Mouse (Mus musculus) hindbrain, embryonic 14.5 days (tissue): Measurements from ENCODE around the gene Slc27a5. TPM values are rescaled to one million over a fixed set of nuclear protein-coding genes. Genes with fewer than 3 reads are reported as not detected.

ENCODE experiments used
- ATAC-seq: fragments of 200-750 bp; cut with Nextera tagmentation; 2 replicates; pipeline ENCODE4 v1.8.0; 2017; ENCODE audit warnings: moderate number of reproducible peaks, mild to moderate bottlenecking, moderate TSS enrichment, moderate library complexity; ENCODE audit not compliant: low FRiP score
- DNase-seq: peaks from one replicate; pipeline ENCODE4 v3.0.0-alpha.2; 2015; ENCODE audit warnings: low spot score
- H3K27ac ChIP-seq: fragments of 300-500 bp; sonication (generic); 2 replicates; pipeline ENCODE4 v1.5.1; 2014; ENCODE audit warnings: mild to moderate bottlenecking, moderate library complexity
- H3K27me3 ChIP-seq: fragments of 300-500 bp; sonication (generic); 2 replicates; pipeline ENCODE4 v1.6.1; 2014; ENCODE audit warnings: mild to moderate bottlenecking, low read length, mixed read lengths; ENCODE audit not compliant: control insufficient read depth, insufficient read depth
- H3K36me3 ChIP-seq: fragments of 300-500 bp; sonication (generic); replicated peaks from 2 replicates; pipeline ENCODE4 v1.6.1; 2014; ENCODE audit not compliant: control insufficient read depth, insufficient read depth
- H3K4me1 ChIP-seq: fragments of 300-500 bp; sonication (generic); replicated peaks from 2 replicates; pipeline ENCODE4 v1.6.1; 2014; ENCODE audit warnings: antibody characterized with exemption, low read length, mixed read lengths; ENCODE audit not compliant: control insufficient read depth, insufficient read depth
- H3K4me2 ChIP-seq: fragments of 300-500 bp; sonication (generic); replicated peaks from 2 replicates; pipeline ENCODE4 v1.6.1; 2014; ENCODE audit warnings: mild to moderate bottlenecking, moderate library complexity
- H3K4me3 ChIP-seq: fragments of 300-500 bp; sonication (generic); replicated peaks from 2 replicates; pipeline ENCODE4 v1.5.1; 2014; ENCODE audit warnings: mild to moderate bottlenecking, low read length
- H3K9ac ChIP-seq: fragments of 300-500 bp; sonication (generic); 2 replicates; pipeline ENCODE4 v1.6.1; 2014
- H3K9me3 ChIP-seq: fragments of 300-500 bp; sonication (generic); 2 replicates; pipeline ENCODE4 v1.6.1; 2016; ENCODE audit warnings: low read length; ENCODE audit not compliant: control insufficient read depth
- WGBS: fragments of 180-500 bp; shearing (Covaris S2); extraction: QIAGEN DNeasy Blood & Tissue Kit; methylation state at CpG from one replicate; pipeline ENCODE4 v1.1.7; 2014; 5-methylcytosine and 5-hydroxymethylcytosine counted together
- polyA plus RNA-seq: library from polyadenylated mRNA; unstranded; fragments of >200 nt; fragmentation: Nextera tagmentation; extraction: Ambion mirVana; gene quantifications from 2 replicates; pipeline ENCODE4 v1.2.1, GENCODE M21; 2014

The Slc27a5 gene
- polyA plus RNA-seq, 1 experiment from 2014 or later = 0.29 TPM

DNA sequence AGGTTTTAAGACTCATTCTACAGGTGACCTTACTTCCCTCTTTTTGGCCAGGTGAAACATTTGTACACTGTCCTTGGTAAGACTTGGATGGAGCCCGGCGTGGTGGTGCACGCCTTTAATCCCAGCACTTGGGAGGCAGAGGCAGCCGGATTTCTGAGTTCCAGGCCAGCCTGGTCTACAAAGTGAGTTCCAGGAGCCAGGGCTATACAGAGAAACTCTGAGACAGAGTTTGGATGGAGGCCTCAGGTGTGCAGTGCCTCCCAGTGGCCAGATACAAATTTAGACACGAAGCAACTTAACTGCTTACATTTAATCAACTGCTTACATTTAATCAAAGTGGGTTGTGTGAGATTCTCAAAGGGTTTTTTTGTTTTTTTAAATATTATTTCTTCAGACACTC is 33.1 kb upstream of the Slc27a5 start:
- no peak overlapping the region for H3K4me2 ChIP-seq
- peaks cover 85% of the 10 kb centered on the region for H3K36me3 ChIP-seq
- peaks cover 27% of the 10 kb centered on the region for H3K4me1 ChIP-seq
- ATAC-seq (no peak), DNase-seq (peak; percentile 36)
- H3K27me3 ChIP-seq = no peaks in the 10 kb centered on the region
- no peak overlapping the region for H3K27ac ChIP-seq
- no peaks in the 10 kb centered on the region for H3K9me3 ChIP-seq
- H3K9ac ChIP-seq = no peak overlapping the region
- H3K4me3 ChIP-seq = no peak overlapping the region
- WGBS = 78% methylated on average over 5 of the region's 5 CpGs

DNA sequence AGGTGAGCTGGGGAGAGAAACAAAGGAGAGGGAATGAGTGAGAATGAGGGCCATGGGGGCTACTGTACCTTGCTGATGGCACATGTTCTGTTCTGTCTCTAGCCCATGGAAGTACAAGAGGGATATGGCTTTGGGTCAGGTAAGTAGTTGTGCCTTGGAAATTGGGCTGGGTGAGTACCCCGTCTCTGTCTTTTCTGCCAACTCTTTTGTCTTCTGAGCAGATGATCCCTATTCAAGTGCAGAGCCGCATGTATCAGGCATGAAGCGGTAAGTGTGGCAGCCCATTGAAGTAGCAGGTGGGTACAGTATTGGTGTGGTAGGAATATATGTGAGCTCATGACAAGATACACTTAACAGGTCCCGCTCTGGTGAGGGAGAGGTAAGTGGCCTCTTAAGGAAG is 31.0 kb upstream of the Slc27a5 start:
- no peak overlapping the region for H3K9ac ChIP-seq
- WGBS = 87% methylated on average over 4 of the region's 4 CpGs
- ATAC-seq (no peak), DNase-seq (no peak)
- peaks cover 81% of the 10 kb centered on the region for H3K36me3 ChIP-seq
- H3K4me1 ChIP-seq = peaks cover 27% of the 10 kb centered on the region
- H3K27ac ChIP-seq = no peak overlapping the region
- H3K4me3 ChIP-seq = no peak overlapping the region
- H3K4me2 ChIP-seq = no peak overlapping the region
- no peaks in the 10 kb centered on the region for H3K9me3 ChIP-seq
- no peaks in the 10 kb centered on the region for H3K27me3 ChIP-seq

DNA sequence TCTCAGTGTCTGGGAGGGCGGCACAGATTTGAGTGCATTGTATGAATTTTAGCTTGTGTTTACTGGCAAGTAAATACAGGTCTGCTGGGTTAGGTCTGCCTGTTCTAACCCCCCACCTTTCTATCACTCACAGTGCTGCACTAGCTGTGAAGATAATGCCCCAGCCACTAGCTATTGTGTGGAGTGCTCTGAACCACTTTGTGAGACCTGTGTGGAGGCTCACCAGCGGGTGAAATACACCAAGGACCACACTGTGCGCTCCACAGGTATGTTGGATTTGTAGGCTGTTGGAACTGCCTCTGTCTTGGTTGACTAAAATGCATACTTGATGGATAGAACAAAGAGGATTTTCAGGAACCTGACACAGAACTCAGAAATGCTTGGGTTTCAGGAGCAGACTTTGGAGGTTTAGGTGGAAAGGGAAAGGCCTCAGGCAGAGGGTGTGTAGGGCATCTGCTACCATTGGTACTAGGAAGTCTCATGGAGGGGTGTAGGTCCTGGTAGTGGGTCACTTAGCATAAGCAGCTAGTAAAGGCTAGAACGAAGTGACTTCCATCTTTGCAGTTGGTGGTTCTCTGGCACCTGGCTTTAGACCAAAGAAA is 27.6 kb upstream of the Slc27a5 start:
- 34% methylated on average over 4 of the region's 4 CpGs for WGBS

DNA sequence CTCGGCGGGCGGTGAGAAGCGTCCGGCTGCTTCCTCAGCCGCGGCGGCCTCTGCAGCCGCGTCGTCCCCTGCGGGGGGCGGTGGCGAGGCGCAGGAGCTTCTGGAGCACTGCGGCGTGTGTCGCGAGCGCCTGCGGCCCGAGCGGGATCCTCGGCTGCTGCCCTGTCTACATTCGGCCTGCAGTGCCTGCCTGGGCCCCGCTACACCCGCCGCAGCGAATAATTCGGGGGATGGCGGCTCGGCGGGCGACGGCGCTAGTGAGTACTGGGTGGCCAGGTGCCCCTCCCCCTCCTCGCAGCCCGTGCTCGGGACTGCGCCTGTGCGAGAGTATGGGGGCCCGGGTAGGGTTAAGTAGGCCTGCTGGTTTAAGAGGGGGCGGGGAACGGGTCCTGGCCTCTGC is 26.8 kb upstream of the Slc27a5 start:
- ATAC-seq = peak; percentile 65
- Histone ChIP-seq H3K4me2 (peak overlapping the region; percentile 99), H3K27me3 (no peaks in the 10 kb centered on the region), H3K4me3 (peak overlapping the region; percentile 99), H3K9ac (peak overlapping the region; percentile 94), H3K36me3 (peaks cover 45% of the 10 kb centered on the region), H3K27ac (peak overlapping the region; percentile 98), H3K9me3 (no peaks in the 10 kb centered on the region), H3K4me1 (peaks cover 27% of the 10 kb centered on the region)
- WGBS = under 1% methylated on average over 29 of the region's 44 CpGs
- DNase-seq = peak; percentile 68

More for the DNA sequence above, 27.6 kb upstream of the Slc27a5 start:
- H3K4me3 ChIP-seq = peak overlapping the region; percentile 99
- ATAC-seq (no peak), DNase-seq (no peak)
- peak overlapping the region; percentile 94 for H3K9ac ChIP-seq
- peaks cover 27% of the 10 kb centered on the region for H3K4me1 ChIP-seq
- H3K9me3 ChIP-seq = no peaks in the 10 kb centered on the region
- H3K36me3 ChIP-seq = peaks cover 53% of the 10 kb centered on the region
- peak overlapping the region; percentile 99 for H3K4me2 ChIP-seq
- H3K27ac ChIP-seq = peak overlapping the region; percentile 98
- no peaks in the 10 kb centered on the region for H3K27me3 ChIP-seq

DNA sequence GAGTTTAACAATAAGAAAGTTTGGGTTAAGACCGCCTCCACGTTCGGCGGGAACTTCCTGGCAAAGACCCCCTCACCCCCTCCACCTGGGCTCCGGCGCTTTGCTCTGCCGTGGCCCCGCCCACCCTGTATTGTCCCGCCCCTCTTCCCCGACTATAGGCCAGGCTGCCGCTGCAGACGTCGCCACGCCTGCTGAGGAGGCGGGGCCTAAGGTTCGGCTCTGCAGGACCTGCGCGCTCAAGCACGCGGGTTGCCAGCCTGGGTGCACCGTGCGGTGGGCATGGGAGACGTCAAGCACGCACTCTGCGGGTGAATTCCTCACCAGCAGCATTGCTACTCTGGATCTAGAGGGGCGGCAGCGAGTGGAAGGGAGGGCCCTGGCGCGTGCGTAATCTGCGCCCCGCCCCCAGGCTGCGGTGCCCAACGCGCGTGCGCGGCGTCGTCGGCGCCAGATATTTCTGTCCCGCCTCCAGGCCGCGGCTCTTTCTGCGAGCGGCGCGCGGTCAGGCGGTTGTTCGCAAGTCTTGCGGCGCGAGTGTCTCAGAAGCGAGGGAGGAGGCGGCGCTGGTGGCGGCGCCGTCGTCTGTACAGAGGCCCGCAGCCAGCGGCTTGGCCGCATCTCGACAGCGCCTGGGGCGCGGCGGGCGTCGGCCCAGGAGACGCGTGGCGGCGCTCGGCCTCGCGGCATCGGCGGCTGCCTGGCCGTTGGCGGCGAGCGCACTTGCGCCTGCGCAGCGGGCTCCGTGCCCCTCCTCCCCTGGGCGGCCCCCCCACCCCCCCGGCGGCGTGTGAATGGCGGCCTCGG is 26.1 kb upstream of the Slc27a5 start:
- Histone ChIP-seq H3K27me3 (no peaks in the 10 kb centered on the region), H3K4me2 (peak overlapping the region; percentile 99), H3K9me3 (no peaks in the 10 kb centered on the region), H3K4me3 (peak overlapping the region; percentile 99), H3K36me3 (peaks cover 38% of the 10 kb centered on the region), H3K4me1 (peaks cover 27% of the 10 kb centered on the region), H3K9ac (peak overlapping the region; percentile 94), H3K27ac (peak overlapping the region; percentile 98)
- DNase-seq (peak; percentile 94), ATAC-seq (peak; percentile 90)
- under 1% methylated on average over 87 of the region's 95 CpGs for WGBS

DNA sequence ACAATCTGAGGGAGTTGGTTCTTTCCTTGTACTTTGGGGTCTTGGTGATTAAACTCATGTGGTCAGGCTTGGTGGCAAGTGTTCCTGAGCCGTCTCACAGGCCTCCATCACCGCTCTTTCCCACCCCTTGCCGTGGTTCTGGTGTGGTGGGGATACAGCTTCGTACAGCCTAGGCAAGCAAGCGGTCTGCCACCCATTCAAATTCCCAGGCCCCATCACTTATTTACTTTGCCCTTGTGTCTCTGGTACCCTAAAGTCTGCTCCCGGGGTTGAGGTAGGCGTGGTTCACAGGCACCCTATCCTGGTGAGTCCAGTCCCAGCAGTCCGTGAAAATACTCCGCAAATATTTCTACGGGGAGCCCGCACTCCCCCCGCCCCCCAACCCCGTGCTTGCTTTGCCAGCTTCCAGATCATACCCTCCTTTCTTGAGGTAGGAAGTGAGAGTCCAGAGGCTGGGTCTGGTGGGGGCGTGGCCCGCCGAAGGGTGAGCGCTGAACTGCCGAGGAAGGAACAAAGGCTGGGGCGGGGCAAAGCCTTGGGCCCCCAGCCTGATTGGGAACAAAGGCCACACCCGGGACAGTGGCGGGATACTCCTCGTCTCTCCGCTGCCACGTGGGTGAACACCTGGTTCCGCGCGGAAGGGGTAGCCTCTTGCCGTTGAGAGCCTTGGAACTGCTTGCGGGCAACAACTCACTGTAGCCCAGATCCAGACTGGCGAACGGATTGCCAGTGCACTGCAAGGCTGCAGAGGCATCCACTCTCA is 25.0 kb upstream of the Slc27a5 start:
- no peaks in the 10 kb centered on the region for H3K9me3 ChIP-seq
- H3K27me3 ChIP-seq = no peaks in the 10 kb centered on the region
- ATAC-seq = peak; percentile 32
- 4% methylated on average over 31 of the region's 31 CpGs for WGBS
- DNase-seq = peak; percentile 57
- peaks cover 27% of the 10 kb centered on the region for H3K4me1 ChIP-seq
- H3K9ac ChIP-seq = peak overlapping the region; percentile 94
- H3K4me2 ChIP-seq = peak overlapping the region; percentile 99
- peaks cover 26% of the 10 kb centered on the region for H3K36me3 ChIP-seq
- peak overlapping the region; percentile 98 for H3K27ac ChIP-seq
- peak overlapping the region; percentile 99 for H3K4me3 ChIP-seq

DNA sequence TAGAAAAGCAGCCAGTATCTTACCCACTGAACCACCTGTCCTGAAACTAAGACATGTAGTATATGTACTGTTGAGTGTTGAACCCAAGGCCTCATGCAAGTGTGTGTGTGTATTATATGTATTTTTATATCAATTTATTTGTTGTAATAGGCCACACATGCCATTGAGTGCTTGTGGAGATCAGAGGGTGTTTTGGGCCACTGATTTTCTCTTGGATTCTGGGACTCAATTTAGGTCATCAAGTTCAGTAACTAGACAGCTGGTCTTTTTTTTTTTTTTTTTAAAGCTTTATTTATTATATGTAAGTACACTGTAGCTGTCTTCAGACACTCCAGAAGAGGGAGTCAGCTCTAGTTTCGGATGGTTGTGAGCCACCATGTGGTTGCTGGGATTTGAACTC is 17.2 kb upstream of the Slc27a5 start:
- Histone ChIP-seq H3K27ac (no peak overlapping the region), H3K36me3 (no peaks in the 10 kb centered on the region), H3K9me3 (no peaks in the 10 kb centered on the region), H3K9ac (no peak overlapping the region), H3K4me2 (no peak overlapping the region), H3K4me3 (no peak overlapping the region), H3K27me3 (no peaks in the 10 kb centered on the region), H3K4me1 (peaks cover 5% of the 10 kb centered on the region)
- 91% methylated on average over 1 of the region's 1 CpGs for WGBS
- no peak for ATAC-seq
- DNase-seq = no peak

DNA sequence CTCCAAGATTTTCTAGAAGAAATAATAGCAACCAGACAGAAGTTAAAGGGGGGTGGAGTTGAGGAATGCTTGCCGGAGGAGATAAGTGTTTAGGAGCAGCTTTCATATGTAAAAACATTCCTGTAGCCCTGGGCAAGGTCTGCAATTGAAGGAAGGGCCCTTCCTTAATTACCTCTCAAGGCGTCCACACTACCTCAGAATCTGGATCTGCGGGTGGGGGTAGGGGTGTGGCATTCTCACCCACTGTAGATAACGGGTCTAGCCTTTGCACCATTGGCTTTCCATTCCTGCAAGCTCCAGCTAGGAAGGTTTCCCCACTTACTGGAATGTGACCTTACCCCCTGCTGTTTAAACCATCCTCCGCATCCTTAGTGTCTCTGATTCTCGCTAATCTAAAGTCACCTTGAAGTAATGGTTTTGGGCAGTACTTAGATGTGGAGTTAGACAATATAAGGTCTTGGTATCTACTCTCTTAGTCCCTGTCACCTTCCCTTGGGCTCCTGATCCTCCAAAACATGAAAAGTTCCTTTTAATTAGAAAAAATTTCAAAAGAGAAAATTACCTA is 16.4 kb upstream of the Slc27a5 start:
- peaks cover 5% of the 10 kb centered on the region for H3K4me1 ChIP-seq
- H3K27ac ChIP-seq = no peak overlapping the region
- WGBS = 39% methylated on average over 6 of the region's 6 CpGs
- ATAC-seq (no peak), DNase-seq (no peak)
- H3K4me3 ChIP-seq = no peak overlapping the region
- H3K9me3 ChIP-seq = no peaks in the 10 kb centered on the region
- no peak overlapping the region for H3K4me2 ChIP-seq
- H3K9ac ChIP-seq = no peak overlapping the region
- H3K27me3 ChIP-seq = no peaks in the 10 kb centered on the region
- no peaks in the 10 kb centered on the region for H3K36me3 ChIP-seq

DNA sequence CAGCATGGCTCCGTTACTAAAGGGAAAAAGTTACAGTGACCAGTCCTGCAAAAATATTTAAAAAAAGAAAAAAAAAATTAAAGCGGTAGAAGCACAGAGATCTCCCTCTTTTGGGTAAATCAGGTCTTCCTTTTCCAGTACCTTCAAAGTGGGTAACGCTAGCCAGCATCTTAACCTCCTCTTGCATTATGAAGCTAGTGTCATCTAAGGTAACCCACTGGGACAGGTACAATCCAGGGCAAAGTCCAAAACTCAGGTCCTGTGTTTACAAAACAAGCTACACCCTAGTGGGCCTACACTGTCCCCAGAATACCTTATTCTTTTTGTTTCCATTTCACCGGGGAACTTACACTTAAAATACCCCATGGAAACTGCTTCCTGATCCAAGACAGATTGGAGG is 15.7 kb upstream of the Slc27a5 start:
- 65% methylated on average over 4 of the region's 4 CpGs for WGBS
- Histone ChIP-seq H3K27me3 (no peaks in the 10 kb centered on the region), H3K4me2 (no peak overlapping the region), H3K9me3 (no peaks in the 10 kb centered on the region), H3K9ac (no peak overlapping the region), H3K36me3 (no peaks in the 10 kb centered on the region), H3K4me1 (peaks cover 5% of the 10 kb centered on the region), H3K4me3 (no peak overlapping the region), H3K27ac (no peak overlapping the region)
- no peak for ATAC-seq
- DNase-seq = no peak
